Mouse (Mus musculus): ENCODE data around the gene Olfr875.

DNA sequence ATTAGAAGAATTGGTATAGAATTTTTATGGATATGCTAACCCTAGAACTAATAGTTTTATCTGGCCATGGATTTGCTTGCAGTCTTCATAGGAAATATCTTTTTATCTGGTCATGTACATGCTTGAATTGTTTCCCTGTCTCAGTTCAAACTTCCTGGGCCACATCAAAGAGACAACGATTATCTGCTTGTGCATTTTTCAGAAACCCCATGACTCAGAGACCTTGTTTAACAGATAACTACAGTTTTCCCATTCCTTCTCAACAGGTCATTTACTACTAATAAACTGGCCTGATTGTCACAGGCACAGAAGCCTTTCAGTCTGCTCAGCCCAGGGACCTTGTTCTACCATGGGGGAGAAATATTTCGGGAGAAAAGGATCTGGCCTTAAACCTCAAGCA lies 14.8 kb downstream of the Olfr875 start:
- TF ChIP-seq POLR2A (IDR thresholded peaks at IDR 0.05; ENCODE audit: borderline replicate concordance, extremely low read depth, insufficient read depth, insufficient read length, poor library complexity, severe bottlenecking) (no peak), CTCF (IDR thresholded peaks at IDR 0.05; ENCODE audit: borderline replicate concordance, extremely low read depth, insufficient read depth, insufficient read length) (no peak)
